Mouse (Mus musculus): Measurements from ENCODE around the gene Polr2f. TPM values are rescaled to one million over a fixed set of nuclear protein-coding genes. Genes with fewer than 3 reads are reported as not detected.

Polr2f gene
- polyA plus RNA-seq, 1 experiment from 2014 or later = 231 TPM

DNA sequence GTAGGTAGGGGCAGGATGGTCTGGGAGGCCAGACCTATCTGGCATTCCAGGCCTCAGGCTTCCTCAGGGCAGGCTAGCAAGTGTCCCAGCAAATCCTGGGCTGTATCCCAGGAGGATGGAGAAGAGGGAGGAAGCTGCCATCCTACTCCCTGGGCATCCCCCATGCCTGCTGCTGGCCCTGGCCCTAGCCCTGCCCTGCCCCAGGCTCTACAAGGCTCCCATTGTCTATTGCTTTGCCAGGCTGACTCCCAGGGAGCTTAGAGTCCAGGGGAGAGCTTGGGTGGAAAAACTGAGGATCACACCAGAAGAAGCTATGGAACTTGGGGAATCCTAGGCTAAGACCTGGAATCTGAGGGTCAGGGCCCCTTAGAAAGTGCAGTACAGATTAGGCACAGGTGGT lies 39.3 kb upstream of the Polr2f start:
- H3K9ac ChIP-seq = peak overlapping the region; percentile 60; the same call in 1 of the 2 replicates
- no peak for ATAC-seq (ENCODE audit: extremely low read depth, insufficient number of reproducible peaks, low FRiP score, low TSS enrichment)

DNA sequence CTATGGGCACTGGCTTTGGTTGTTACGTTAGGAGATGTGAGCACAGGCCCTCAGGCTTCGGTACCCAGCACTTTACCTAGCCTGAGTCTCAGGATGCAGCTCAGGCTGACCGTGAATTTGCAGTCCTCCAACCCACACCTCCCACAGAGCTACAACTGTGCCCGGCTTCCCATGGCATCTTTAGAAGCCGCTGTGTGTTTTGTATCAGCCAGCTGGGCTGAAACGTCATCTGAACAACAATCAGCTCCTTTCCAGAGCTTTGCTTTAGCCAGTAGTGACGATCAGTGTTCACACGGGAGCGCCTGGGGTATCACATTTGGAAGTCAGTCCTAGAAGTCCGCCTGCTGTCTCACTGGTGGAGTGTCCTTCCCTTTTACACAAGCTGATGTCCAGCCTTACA lies 37.5 kb upstream of the Polr2f start:
- Histone ChIP-seq H3K27me3 (replicated peaks) (no peaks in the 10 kb centered on the region), H3K9me3 (no peaks in the 10 kb centered on the region), H3K4me2 (no peak overlapping the region), H3K4me3 (no peak overlapping the region), H3K9ac (0 out of 2 replicates have a peak overlapping the region, but pooled peaks have one; percentile 10), H3K36me3 (no peaks in the 10 kb centered on the region), H3K4me1 (peaks cover 51% of the 10 kb centered on the region), H3K27ac (replicated peaks) (no peak overlapping the region)
- 72% methylated on average over 10 of the region's 10 CpGs for WGBS
- ATAC-seq (ENCODE audit: extremely low read depth, insufficient number of reproducible peaks, low FRiP score, low TSS enrichment) = no peak

More for the DNA sequence above, 39.3 kb upstream of the Polr2f start:
- Histone ChIP-seq H3K4me2 (no peak overlapping the region), H3K4me3 (no peak overlapping the region), H3K27ac (replicated peaks) (peak overlapping the region; percentile 68), H3K27me3 (replicated peaks) (no peaks in the 10 kb centered on the region), H3K9me3 (no peaks in the 10 kb centered on the region), H3K36me3 (no peaks in the 10 kb centered on the region), H3K4me1 (peaks cover 61% of the 10 kb centered on the region)

DNA sequence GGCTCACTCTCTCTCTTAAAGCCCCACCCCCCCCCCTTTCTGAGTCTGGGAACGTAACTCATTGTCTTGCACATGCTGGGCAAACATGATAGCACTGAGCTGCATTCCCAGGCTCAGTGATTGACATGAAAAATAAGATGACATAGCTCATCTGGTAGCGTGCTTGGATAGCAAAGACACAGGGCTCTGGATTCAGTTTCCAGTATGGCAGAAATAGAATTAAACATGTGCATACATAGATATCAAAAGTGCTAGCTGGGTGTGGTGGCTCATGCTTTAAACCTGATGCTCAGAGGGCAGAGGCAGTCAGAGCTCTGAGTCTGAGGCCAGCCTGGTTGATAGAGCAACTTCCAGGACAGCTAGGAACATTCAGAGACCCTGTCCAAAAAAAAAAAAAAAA lies 35.0 kb upstream of the Polr2f start:
- no peak for ATAC-seq (ENCODE audit: extremely low read depth, insufficient number of reproducible peaks, low FRiP score, low TSS enrichment)
- no peak overlapping the region for H3K4me2 ChIP-seq
- H3K9ac ChIP-seq = no peak overlapping the region
- 55% methylated on average over 2 of the region's 2 CpGs for WGBS
- peaks cover 40% of the 10 kb centered on the region for H3K4me1 ChIP-seq
- H3K27me3 ChIP-seq (replicated peaks) = no peaks in the 10 kb centered on the region
- H3K27ac ChIP-seq (replicated peaks) = no peak overlapping the region
- H3K4me3 ChIP-seq = no peak overlapping the region
- H3K36me3 ChIP-seq = 0 out of 2 replicates have a peak, but pooled peaks cover 3% of the 10 kb centered on the region
- H3K9me3 ChIP-seq = no peaks in the 10 kb centered on the region

DNA sequence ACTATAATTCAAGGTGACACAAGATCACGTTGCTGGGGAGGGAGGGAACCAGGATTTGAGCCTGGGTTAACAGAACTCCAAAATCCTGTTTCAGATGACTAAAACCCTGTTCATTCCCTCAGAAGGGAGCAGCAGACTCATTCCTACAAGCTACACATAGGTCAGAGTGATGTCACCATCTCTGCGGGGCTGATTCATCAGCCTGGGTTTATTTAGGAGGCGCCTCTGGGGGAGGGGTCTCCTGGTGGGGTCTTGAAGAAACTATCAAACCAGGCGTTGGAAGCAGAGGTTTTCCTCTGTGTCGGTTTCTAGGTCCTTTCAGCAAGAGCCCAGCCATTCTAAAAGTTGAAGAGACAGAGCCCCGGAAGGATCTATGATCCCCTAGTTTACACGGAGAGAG lies 32.8 kb upstream of the Polr2f start:
- Histone ChIP-seq H3K9ac (peak overlapping the region; percentile 99), H3K27ac (replicated peaks) (peak overlapping the region; percentile 97), H3K27me3 (replicated peaks) (no peaks in the 10 kb centered on the region), H3K4me2 (peak overlapping the region; percentile 92), H3K4me1 (peaks cover 43% of the 10 kb centered on the region), H3K9me3 (no peaks in the 10 kb centered on the region), H3K36me3 (peaks cover 16% of the 10 kb centered on the region), H3K4me3 (peak overlapping the region; percentile 97)
- 18% methylated on average over 7 of the region's 7 CpGs for WGBS
- ATAC-seq (ENCODE audit: extremely low read depth, insufficient number of reproducible peaks, low FRiP score, low TSS enrichment) = no peak

DNA sequence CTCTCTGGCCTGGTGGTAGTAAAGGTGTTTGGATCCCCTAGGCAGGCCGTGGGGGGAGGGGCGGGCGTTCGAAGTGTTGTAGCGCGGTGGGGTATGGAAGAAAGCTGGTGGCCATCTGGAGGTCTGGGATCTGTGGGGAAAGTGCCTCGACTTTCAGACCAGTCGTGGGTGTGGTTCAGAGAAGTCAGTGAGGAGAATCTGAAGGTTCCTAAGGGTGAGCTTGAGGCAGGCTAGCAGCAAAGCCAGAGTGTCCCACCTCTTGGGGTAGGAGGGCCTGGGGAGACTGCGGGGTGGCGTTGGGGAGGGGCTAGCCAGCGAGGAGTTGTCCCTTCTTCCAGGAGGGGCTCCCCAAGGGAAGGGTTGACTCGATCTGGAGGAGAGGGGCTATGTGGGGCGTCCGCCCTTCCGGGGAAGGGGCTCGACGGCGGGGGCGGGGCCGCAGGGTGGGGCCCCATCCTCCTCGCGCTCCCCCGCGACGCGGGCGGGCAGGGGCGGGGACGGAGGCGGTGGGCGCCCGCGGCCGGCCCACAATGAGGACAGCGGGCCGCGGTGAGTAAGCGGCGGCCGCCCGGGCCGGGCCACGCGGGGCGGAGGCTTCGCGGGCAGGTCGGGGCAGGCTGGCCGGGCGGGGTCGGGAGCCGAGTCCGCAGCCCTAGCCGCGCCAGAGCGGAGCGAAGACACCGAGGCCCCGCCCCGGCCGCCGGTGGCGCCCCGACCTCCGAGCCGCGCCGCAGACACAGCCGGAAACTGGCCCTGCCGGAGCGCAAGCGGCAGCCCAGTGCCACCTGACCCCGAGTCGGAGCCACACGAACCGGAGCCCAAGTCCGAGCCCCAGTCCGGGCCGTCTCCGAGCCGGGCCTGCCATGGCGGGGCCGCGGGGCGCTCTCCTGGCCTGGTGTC lies 32.1 kb upstream of the Polr2f start, which contains the start of gene Micall1:
Micall1 (plus strand) TSS at position 478 of the 900 bp plus-strand sequence.
- peak within 1 kb of the TSS; percentile 99 for H3K9ac ChIP-seq
- ATAC-seq (ENCODE audit: extremely low read depth, insufficient number of reproducible peaks, low FRiP score, low TSS enrichment) = peak; percentile 45; the same call in 1 of the 2 replicates

DNA sequence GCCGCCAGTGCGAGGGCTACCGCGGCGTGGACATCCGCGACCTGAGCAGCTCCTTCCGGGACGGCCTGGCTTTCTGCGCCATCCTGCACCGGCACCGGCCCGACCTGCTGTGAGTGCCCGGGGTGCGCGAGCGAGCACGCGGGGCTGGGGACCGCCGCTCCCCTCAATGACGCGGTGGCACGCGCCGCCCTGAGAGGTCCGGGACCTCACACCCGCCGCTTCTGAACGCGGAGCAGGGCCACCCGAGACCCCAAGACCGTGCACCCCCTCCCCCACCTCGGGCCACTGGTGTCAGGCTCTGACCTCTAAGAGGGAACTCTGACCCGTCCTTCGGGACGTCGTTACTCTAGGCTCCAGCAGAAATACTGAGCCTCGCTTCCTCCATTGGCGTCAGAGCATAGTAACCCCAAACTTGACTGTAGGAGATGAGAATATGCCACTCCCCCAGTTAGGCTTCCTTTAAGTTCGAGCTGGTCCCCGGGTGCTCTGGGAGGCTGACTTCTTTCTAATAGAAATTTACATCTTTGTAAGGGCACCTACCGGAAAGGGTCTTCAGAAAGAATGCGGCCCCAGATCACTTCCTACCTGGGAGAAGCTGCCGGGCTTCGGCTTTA lies 31.4 kb upstream of the Polr2f start:
- H3K27ac ChIP-seq (replicated peaks) = peak overlapping the region; percentile 97
- peak overlapping the region; percentile 99 for H3K9ac ChIP-seq
- H3K4me1 ChIP-seq = peaks cover 45% of the 10 kb centered on the region
- H3K4me3 ChIP-seq = peak overlapping the region; percentile 97
- WGBS = 1% methylated on average over 38 of the region's 46 CpGs
- 0 out of 2 replicates have a peak, but pooled peaks have one; percentile 8 for ATAC-seq (ENCODE audit: extremely low read depth, insufficient number of reproducible peaks, low FRiP score, low TSS enrichment)
- H3K4me2 ChIP-seq = peak overlapping the region; percentile 92
- no peaks in the 10 kb centered on the region for H3K9me3 ChIP-seq
- peaks cover 31% of the 10 kb centered on the region for H3K36me3 ChIP-seq
- H3K27me3 ChIP-seq (replicated peaks) = no peaks in the 10 kb centered on the region

More for the DNA sequence above, 32.1 kb upstream of the Polr2f start, which contains the start of gene Micall1:
- H3K4me1 ChIP-seq = peaks cover 45% of the 10 kb centered on the region
- H3K9me3 ChIP-seq = no peaks in the 10 kb centered on the region
- peak within 1 kb of the TSS; percentile 92 for H3K4me2 ChIP-seq
- no peaks in the 10 kb centered on the region for H3K27me3 ChIP-seq (replicated peaks)
- peak within 1 kb of the TSS; percentile 97 for H3K27ac ChIP-seq (replicated peaks)
- WGBS = under 1% methylated on average over 68 of the region's 85 CpGs
- peak within 1 kb of the TSS; percentile 97 for H3K4me3 ChIP-seq
- H3K36me3 ChIP-seq = peaks cover 23% of the 10 kb centered on the region

DNA sequence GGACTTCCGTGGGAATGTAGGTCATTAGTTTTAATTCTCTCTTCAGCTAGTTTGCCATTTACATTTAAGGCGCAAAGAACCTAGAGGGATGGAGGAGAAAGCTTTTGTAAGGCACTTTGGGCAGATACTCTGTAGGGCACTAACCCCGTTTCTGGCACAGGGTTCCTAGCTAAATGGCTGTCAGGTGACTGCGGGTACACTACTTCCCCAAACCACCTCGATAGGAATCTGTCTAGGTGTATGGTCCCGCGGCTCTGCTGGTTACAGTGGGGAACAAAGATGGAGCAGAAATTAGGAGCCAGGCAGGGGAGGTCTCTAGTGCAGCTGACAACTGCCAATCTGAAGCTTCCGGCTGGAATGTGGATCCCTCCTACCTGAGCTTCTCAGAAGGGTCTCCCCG lies 30.8 kb upstream of the Polr2f start:
- ATAC-seq (ENCODE audit: extremely low read depth, insufficient number of reproducible peaks, low FRiP score, low TSS enrichment) = no peak
- peak overlapping the region; percentile 92 for H3K4me2 ChIP-seq
- H3K9me3 ChIP-seq = no peaks in the 10 kb centered on the region
- H3K4me1 ChIP-seq = peaks cover 50% of the 10 kb centered on the region
- no peaks in the 10 kb centered on the region for H3K27me3 ChIP-seq (replicated peaks)
- H3K27ac ChIP-seq (replicated peaks) = peak overlapping the region; percentile 97
- WGBS = 10% methylated on average over 9 of the region's 9 CpGs
- peak overlapping the region; percentile 97 for H3K4me3 ChIP-seq
- H3K9ac ChIP-seq = peak overlapping the region; percentile 99
- peaks cover 37% of the 10 kb centered on the region for H3K36me3 ChIP-seq

DNA sequence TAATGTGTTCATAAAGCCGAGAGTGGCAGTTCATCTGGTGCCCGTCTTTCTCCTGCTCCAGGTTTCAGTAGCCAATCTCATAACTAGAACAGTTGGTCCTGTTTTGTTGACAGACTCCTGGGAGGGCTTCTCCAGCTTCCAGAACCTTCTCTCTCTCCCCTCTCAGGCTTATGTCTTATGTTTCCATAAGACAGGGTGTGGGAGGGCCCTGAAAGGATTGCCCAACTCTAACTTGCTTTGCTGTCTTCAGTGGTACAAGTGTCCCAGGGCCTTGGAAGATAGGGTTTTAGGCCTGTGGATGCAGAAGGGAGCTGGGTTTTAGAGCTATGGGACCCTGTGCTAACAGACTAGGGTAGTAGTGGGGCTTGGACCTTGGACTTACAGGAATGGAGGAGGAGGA lies 30.3 kb upstream of the Polr2f start:
- H3K4me1 ChIP-seq = peaks cover 55% of the 10 kb centered on the region
- 50% methylated on average over 2 of the region's 2 CpGs for WGBS
- peak overlapping the region; percentile 97 for H3K4me3 ChIP-seq
- H3K27ac ChIP-seq (replicated peaks) = peak overlapping the region; percentile 97
- no peak for ATAC-seq (ENCODE audit: extremely low read depth, insufficient number of reproducible peaks, low FRiP score, low TSS enrichment)
- peak overlapping the region; percentile 92 for H3K4me2 ChIP-seq
- H3K9ac ChIP-seq = peak overlapping the region; percentile 99
- H3K27me3 ChIP-seq (replicated peaks) = no peaks in the 10 kb centered on the region
- H3K36me3 ChIP-seq = peaks cover 42% of the 10 kb centered on the region
- H3K9me3 ChIP-seq = no peaks in the 10 kb centered on the region

DNA sequence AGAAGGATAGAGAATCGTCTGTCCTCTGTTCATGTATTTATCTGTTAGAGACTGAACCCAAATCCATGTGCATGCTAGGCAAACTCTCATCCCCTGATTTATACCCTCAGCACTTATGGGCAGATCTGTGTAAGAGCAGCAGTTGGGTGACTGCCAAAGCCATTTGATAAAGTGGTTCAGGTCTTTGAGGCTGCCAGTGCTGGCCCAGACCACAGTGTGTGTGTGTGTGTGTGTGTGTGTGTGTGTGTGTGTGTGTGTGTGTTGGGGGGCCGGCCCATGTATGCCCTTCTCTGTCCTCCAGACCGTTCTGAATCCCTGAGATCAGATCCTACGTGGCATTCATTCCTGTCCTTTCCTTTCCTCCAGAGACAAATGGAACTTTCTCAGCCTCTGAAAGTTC lies 29.0 kb upstream of the Polr2f start:
- ATAC-seq (ENCODE audit: extremely low read depth, insufficient number of reproducible peaks, low FRiP score, low TSS enrichment) = peak; percentile 59
- Histone ChIP-seq H3K4me1 (peaks cover 58% of the 10 kb centered on the region), H3K9me3 (no peaks in the 10 kb centered on the region), H3K4me2 (peak overlapping the region; percentile 92), H3K4me3 (peak overlapping the region; percentile 97), H3K27ac (replicated peaks) (peak overlapping the region; percentile 97), H3K27me3 (replicated peaks) (no peaks in the 10 kb centered on the region), H3K9ac (peak overlapping the region; percentile 99), H3K36me3 (peaks cover 54% of the 10 kb centered on the region)
- WGBS = 26% methylated on average over 4 of the region's 4 CpGs

DNA sequence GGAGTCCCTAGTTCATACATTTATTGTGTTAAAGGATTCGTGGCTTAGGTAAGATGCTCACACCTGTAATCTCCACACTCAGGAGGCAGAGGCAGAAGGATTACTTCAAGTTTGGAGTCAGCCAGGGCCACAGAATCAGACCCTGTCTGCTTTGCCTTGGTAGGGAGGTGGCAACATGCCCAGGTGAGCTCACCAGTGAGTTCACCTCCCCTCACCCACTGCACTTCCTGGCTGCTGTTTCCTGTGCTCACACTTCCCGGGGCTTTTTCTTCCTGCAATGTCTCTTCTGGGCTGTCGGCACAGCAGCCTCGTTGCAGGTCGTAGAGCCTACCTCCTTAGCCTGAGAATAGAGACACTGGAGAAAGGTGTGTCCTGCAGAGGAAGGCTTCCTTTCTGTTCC lies 25.5 kb upstream of the Polr2f start:
- H3K9me3 ChIP-seq = no peaks in the 10 kb centered on the region
- H3K27me3 ChIP-seq (replicated peaks) = no peaks in the 10 kb centered on the region
- no peak for ATAC-seq (ENCODE audit: extremely low read depth, insufficient number of reproducible peaks, low FRiP score, low TSS enrichment)
- H3K36me3 ChIP-seq = peaks cover 89% of the 10 kb centered on the region
- H3K4me3 ChIP-seq = no peak overlapping the region
- 49% methylated on average over 5 of the region's 5 CpGs for WGBS
- H3K9ac ChIP-seq = peak overlapping the region; percentile 28; the same call in 1 of the 2 replicates
- H3K27ac ChIP-seq (replicated peaks) = peak overlapping the region; percentile 20; the same call in 1 of the 2 replicates
- no peak overlapping the region for H3K4me2 ChIP-seq
- H3K4me1 ChIP-seq = peaks cover 42% of the 10 kb centered on the region

DNA sequence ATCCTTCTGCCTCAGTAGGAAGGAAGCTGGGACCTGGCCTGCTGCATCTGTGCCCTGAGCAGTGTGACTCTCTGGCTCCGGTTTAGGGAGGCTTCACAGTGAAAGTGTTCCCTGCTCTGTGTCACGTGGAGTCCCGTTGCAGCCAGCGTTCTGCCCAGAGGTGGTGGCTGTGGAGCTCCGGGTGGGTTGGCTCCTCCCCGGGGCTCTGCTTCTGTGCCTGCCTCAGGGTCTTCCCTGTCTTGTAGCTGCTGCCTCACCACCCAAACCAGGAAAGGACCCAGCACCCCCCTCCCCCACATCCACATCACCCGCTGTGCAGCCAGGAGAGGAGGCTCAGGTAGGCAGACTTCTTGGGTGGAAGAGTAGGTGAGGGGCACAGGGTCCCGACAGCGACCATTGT lies 21.3 kb upstream of the Polr2f start:
- Histone ChIP-seq H3K27ac (replicated peaks) (no peak overlapping the region), H3K27me3 (replicated peaks) (no peaks in the 10 kb centered on the region), H3K4me3 (no peak overlapping the region), H3K36me3 (peaks cover 99% of the 10 kb centered on the region), H3K4me2 (no peak overlapping the region), H3K4me1 (peaks cover 37% of the 10 kb centered on the region), H3K9me3 (no peaks in the 10 kb centered on the region), H3K9ac (no peak overlapping the region)
- 65% methylated on average over 9 of the region's 9 CpGs for WGBS
- no peak for ATAC-seq (ENCODE audit: extremely low read depth, insufficient number of reproducible peaks, low FRiP score, low TSS enrichment)

All from heart, embryonic 13.5 days (tissue).